ENCODE assay signal across 32 mouse cellular contexts in the genomic region with DNA sequence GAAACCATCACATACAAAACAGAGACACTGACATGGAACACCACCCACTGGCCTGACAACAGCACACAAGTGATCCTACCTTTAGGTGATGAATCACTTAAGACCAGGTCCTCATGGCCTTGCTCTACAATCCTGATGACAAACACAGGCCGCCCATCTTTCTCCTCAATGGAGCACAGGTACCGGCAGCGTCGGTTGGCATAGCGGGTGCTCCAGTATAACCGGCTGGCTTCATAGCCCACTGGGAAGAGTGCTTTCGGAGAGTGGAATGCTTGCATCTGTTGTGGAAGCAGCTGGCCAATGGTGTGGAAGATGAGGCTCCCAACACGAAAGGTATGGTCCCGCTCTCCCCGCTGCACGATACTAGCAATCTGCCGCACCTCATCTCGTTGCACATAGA.
"Had no signal": no experiment of that assay in that cellular context is flagged by ENCODE, and none has a peak within 500 bp of the region (broad histone marks: within the 10 kb centered on the region; RNA-seq: fewer than 3 reads in every experiment).

No protein-coding gene starts in this region.

- DNase-seq: heart, postnatal 10 days; heart, postnatal 14 days; heart, postnatal 36 days; kidney, adult 11 months; kidney, adult 18-20 months; kidney, adult 2 months; kidney, adult 8-10 months; kidney, adult 9 months; kidney, postnatal 10 days; kidney, postnatal 25 days; kidney, postnatal 36 days; kidney, postnatal 4 days; layer of hippocampus, adult 9-11 months; layer of hippocampus, postnatal 36 days had no signal

- H3K4me3 ChIP-seq: heart, embryonic 12.5 days; heart, embryonic 13.5 days; heart, embryonic 15.5 days; hindbrain, embryonic 10.5 days; hindbrain, embryonic 12.5 days; hindbrain, embryonic 13.5 days; hindbrain, embryonic 15.5 days; intestine, embryonic 15.5 days; kidney, embryonic 15.5 days; layer of hippocampus, adult 2 months; left cerebral cortex, adult 2 months had no signal

- H3K27me3 ChIP-seq: heart, embryonic 12.5 days; heart, embryonic 13.5 days; heart, embryonic 15.5 days; hindbrain, embryonic 12.5 days; hindbrain, embryonic 13.5 days; hindbrain, embryonic 15.5 days; intestine, embryonic 15.5 days; kidney, embryonic 15.5 days had no signal

- H3K27ac ChIP-seq: heart, embryonic 13.5 days; heart, embryonic 15.5 days; hindbrain, embryonic 10.5 days; hindbrain, embryonic 12.5 days; hindbrain, embryonic 13.5 days; hindbrain, embryonic 14.5 days; hindbrain, embryonic 15.5 days; hindbrain, postnatal 0 days; intestine, embryonic 15.5 days; kidney, embryonic 15.5 days; kidney, postnatal 0 days; layer of hippocampus, adult 2 months; left cerebral cortex, adult 2 months had no signal

- H3K4me1 ChIP-seq: heart, embryonic 12.5 days; heart, embryonic 13.5 days; heart, embryonic 15.5 days; hindbrain, embryonic 10.5 days; hindbrain, embryonic 12.5 days; hindbrain, embryonic 13.5 days; hindbrain, embryonic 15.5 days; intestine, embryonic 15.5 days; kidney, embryonic 15.5 days had no signal

- H3K9me3 ChIP-seq: heart, embryonic 12.5 days; heart, embryonic 13.5 days; heart, embryonic 15.5 days; hindbrain, embryonic 10.5 days; hindbrain, embryonic 12.5 days; hindbrain, embryonic 13.5 days; hindbrain, embryonic 15.5 days; intestine, embryonic 15.5 days; kidney, embryonic 15.5 days had no signal

- ATAC-seq: hindbrain, embryonic 16.5 days; hindbrain, postnatal 0 days; inflammation-experienced regulatory T-cells, adult 6 months; intestine, embryonic 15.5 days; intestine, embryonic 16.5 days; intestine, postnatal 0 days had no signal

- H3K9ac ChIP-seq: heart, embryonic 12.5 days; heart, embryonic 13.5 days; heart, embryonic 15.5 days; hindbrain, embryonic 12.5 days; hindbrain, embryonic 13.5 days; hindbrain, embryonic 14.5 days; hindbrain, embryonic 15.5 days; intestine, embryonic 15.5 days; kidney, embryonic 15.5 days had no signal

- H3K4me2 ChIP-seq: heart, embryonic 12.5 days; heart, embryonic 13.5 days; heart, embryonic 15.5 days; hindbrain, embryonic 12.5 days; hindbrain, embryonic 13.5 days; hindbrain, embryonic 14.5 days; hindbrain, embryonic 15.5 days; intestine, embryonic 15.5 days; kidney, embryonic 15.5 days had no signal
